In the genomic region with DNA sequence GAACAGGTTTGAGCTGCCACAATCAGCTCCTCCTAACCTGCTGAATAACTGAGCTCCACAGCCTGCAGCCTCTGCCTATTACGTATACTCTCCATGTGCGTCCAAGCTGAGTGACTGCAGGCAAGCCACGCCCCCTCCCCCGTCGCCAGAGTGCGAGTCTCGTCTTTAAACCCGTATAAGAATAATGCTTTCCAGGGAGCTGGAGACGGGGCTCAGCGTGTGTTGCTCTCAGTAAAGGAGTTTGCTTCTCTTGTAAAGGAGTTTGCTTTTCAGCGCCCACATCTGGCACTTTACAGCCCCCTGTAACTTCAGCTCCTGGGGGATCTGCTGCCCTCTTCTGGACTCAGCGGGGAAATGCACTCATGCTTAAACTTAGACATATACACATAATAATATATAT, we compare ENCODE assay signal across 9 mouse cellular contexts. TPM values are rescaled to one million over a fixed set of nuclear protein-coding genes. Genes with fewer than 3 reads are reported as not detected.
DNase-seq lines count a peak whose midpoint lies in the region; ATAC-seq and TF ChIP-seq lines count a peak whose summit lies in the region.
"Had no signal": no experiment of that assay in that cellular context is flagged by ENCODE, and none has a peak within 500 bp of the region (broad histone marks: within the 10 kb centered on the region; RNA-seq: fewer than 3 reads in every experiment).

No protein-coding gene starts in this region.

- TF ChIP-seq CTCF in heart, adult 2 months (IDR thresholded peaks at IDR 0.05) = peak; percentile 66
- TF ChIP-seq CTCF in MEL (IDR thresholded peaks at IDR 0.05 in 2 of 3, conservative IDR thresholded peaks at IDR 0.05 in 1 of 3; ENCODE audit: control insufficient read depth in 1 of 3, insufficient read depth in 1 of 3, low read depth in 2 of 3, low read length in 3 of 3, poor library complexity in 1 of 3, severe bottlenecking in 1 of 3) = peak; percentile 51 to 71 (median 57)

- peak; percentile 30 for TF ChIP-seq RAD21 in MEL (IDR thresholded peaks at IDR 0.05; ENCODE audit: low read depth, low read length)

- ATAC-seq in limb, embryonic 15.5 days (ENCODE audit: insufficient number of reproducible peaks, low FRiP score, low TSS enrichment, low read depth) = no peak

- 0 out of 2 replicates have a peak overlapping the region, but pooled peaks have one; percentile 26 for H3K4me2 ChIP-seq in limb, embryonic 15.5 days

- no peak for DNase-seq in heart, adult 2 months
- no peak for DNase-seq in heart, postnatal 10 days
- DNase-seq in MEL (ENCODE audit: low read depth, low spot score) = peak; percentile 71
- DNase-seq in forelimb bud, embryonic 11.5 days (ENCODE audit: low read depth, low spot score) = peak; percentile 71
- peak; percentile 29 for DNase-seq in retina, postnatal 7 days (ENCODE audit: low read depth, low spot score)
- DNase-seq in ovary, postnatal 14 days (ENCODE audit: low spot score) = no peak
- DNase-seq in layer of hippocampus, adult 11-12 months (ENCODE audit: low spot score) = no peak

- no peak for TF ChIP-seq POLR2A in heart, adult 2 months (IDR thresholded peaks at IDR 0.05; ENCODE audit: insufficient read depth, low read depth, low read length)
- TF ChIP-seq POLR2A in MEL (IDR thresholded peaks at IDR 0.05; ENCODE audit: control insufficient read depth in 1 of 2, insufficient read depth in 1 of 2, low read depth in 1 of 2, low read length in 2 of 2, poor library complexity in 1 of 2) = no peak

- peaks cover 2% of the 10 kb centered on the region; the same call in 1 of the 2 replicates for H3K4me1 ChIP-seq in heart, adult 2 months (ENCODE audit: control insufficient read depth, insufficient read depth, low read length)
- no peaks in the 10 kb centered on the region for H3K4me1 ChIP-seq in MEL (ENCODE audit: control insufficient read depth in 1 of 2, insufficient read depth in 2 of 2, low read length in 2 of 2)
- peaks cover 15% of the 10 kb centered on the region for H3K4me1 ChIP-seq in limb, embryonic 15.5 days

- H3K27ac ChIP-seq in heart, adult 2 months = no peak overlapping the region
- H3K27ac ChIP-seq in MEL (ENCODE audit: control insufficient read depth, low read depth, low read length) = no peak overlapping the region
- H3K27ac ChIP-seq in limb, embryonic 15.5 days = peak overlapping the region; percentile 17; the same call in 1 of the 2 replicates

- H3K79me2 ChIP-seq in heart, adult 2 months (replicated peaks; ENCODE audit: control insufficient read depth, insufficient read depth, low read length) = no peaks in the 10 kb centered on the region; the same call in 1 of the 2 replicates
- no peaks in the 10 kb centered on the region for H3K79me2 ChIP-seq in MEL (ENCODE audit: control insufficient read depth, insufficient read depth, low read length, poor library complexity)

- H3K27me3 ChIP-seq in heart, adult 2 months (ENCODE audit: control insufficient read depth, insufficient read depth, low read length) = no peaks in the 10 kb centered on the region
- H3K27me3 ChIP-seq in MEL (ENCODE audit: control insufficient read depth in 1 of 2, insufficient read depth in 2 of 2, low read length in 2 of 2) = no peaks in the 10 kb centered on the region
- no peaks in the 10 kb centered on the region for H3K27me3 ChIP-seq in limb, embryonic 15.5 days

- no peaks in the 10 kb centered on the region for H3K36me3 ChIP-seq in heart, adult 2 months (ENCODE audit: control insufficient read depth, insufficient read depth, low read length)
- H3K36me3 ChIP-seq in MEL (ENCODE audit: control insufficient read depth in 1 of 2, insufficient read depth in 2 of 2, low read length in 2 of 2) = no peaks in the 10 kb centered on the region
- H3K36me3 ChIP-seq in limb, embryonic 15.5 days = no peaks in the 10 kb centered on the region
- H3K36me3 ChIP-seq: G1E had no signal

- no peak overlapping the region for H3K9ac ChIP-seq in heart, adult 2 months (ENCODE audit: low read depth, low read length)
- H3K9ac ChIP-seq in MEL (ENCODE audit: control insufficient read depth, low read depth, low read length, poor library complexity, severe bottlenecking) = peak overlapping the region; percentile 9; the same call in 1 of the 2 replicates
- H3K9ac ChIP-seq in limb, embryonic 15.5 days = no peak overlapping the region

- TF ChIP-seq EP300 in heart, adult 2 months (IDR thresholded peaks at IDR 0.05; ENCODE audit: insufficient read depth, low read depth, low read length) = no peak
- TF ChIP-seq EP300 in MEL (IDR thresholded peaks at IDR 0.05; ENCODE audit: low read depth in 1 of 2, low read length in 2 of 2) = no peak

- WGBS in heart, adult 2 months = 11% methylated on average over 12 of the region's 12 CpGs
- WGBS in limb, embryonic 15.5 days = 2% methylated on average over 12 of the region's 12 CpGs

- no peak overlapping the region for H3K4me3 ChIP-seq in heart, adult 2 months
- H3K4me3 ChIP-seq in MEL (ENCODE audit: control insufficient read depth in 1 of 2, insufficient read depth in 1 of 2, low read depth in 2 of 2, low read length in 2 of 2) = peak overlapping the region; percentile 43 to 54; a peak in 3 of 4 replicates
- peak overlapping the region; percentile 27 for H3K4me3 ChIP-seq in limb, embryonic 15.5 days

- no peaks in the 10 kb centered on the region for H3K9me3 ChIP-seq in MEL (replicated peaks; ENCODE audit: insufficient read depth, low read length)
- H3K9me3 ChIP-seq in limb, embryonic 15.5 days = no peaks in the 10 kb centered on the region
- H3K9me3 ChIP-seq: G1E had no signal

- intact Hi-C loops in heart, adult 2 months (cut with DNase I) = loop anchor here (2.0 kb wide), 1 partner anchor 19 kb away; no protein-coding TSS in a partner anchor
- intact Hi-C loops in heart, postnatal 10 days (cut with DNase I) = no loop called here

TF ChIP-seq in MEL, 35 proteins besides CTCF, POLR2A, EP300 and RAD21:
- no peak for TF ChIP-seq TBP (IDR thresholded peaks at IDR 0.05; ENCODE audit: low read depth, low read length)
- 0 out of 2 replicates have a peak, but pooled peaks have one; percentile 27 for TF ChIP-seq ZC3H11A (IDR thresholded peaks at IDR 0.05; ENCODE audit: low read depth, low read length)
- no peak for TF ChIP-seq USF2 (IDR thresholded peaks at IDR 0.05; ENCODE audit: borderline replicate concordance in 1 of 2, insufficient read depth in 1 of 2, low read depth in 1 of 2, low read length in 2 of 2)
- no peak for TF ChIP-seq MAZ (IDR thresholded peaks at IDR 0.05; ENCODE audit: low read depth, low read length)
- peak; percentile 52 for TF ChIP-seq SMC3 (IDR thresholded peaks at IDR 0.05; ENCODE audit: low read depth, low read length)
- TF ChIP-seq TCF12 (IDR thresholded peaks at IDR 0.05; ENCODE audit: low read depth, low read length) = 0 out of 2 replicates have a peak, but pooled peaks have one; percentile 17
- TF ChIP-seq KAT2A (conservative IDR thresholded peaks at IDR 0.05; ENCODE audit: low read depth, low read length) = no peak
- TF ChIP-seq ZNF384 (IDR thresholded peaks at IDR 0.05; ENCODE audit: low read depth, low read length) = peak; percentile 68
- no peak for TF ChIP-seq POLR2AphosphoS2 (IDR thresholded peaks at IDR 0.05; ENCODE audit: low read length)
- TF ChIP-seq ZMIZ1 (IDR thresholded peaks at IDR 0.05; ENCODE audit: low read depth, low read length) = no peak
- no peak for TF ChIP-seq MYC (IDR thresholded peaks at IDR 0.05; ENCODE audit: low read depth, low read length)

RNA-seq across cellular contexts. Expression of a gene that starts 7.2 kb away (rescaled TPM):
- total RNA-seq in heart, adult 2 months (2021) = 100 to 1,000 TPM; 205 to 251 TPM
- polyA plus RNA-seq in heart, adult 2 months (2012; rRNA removed) = 105 and 141 TPM in 2 replicates
- total RNA-seq in heart, postnatal 10 days (2021) = 100 to 1,000 TPM; 156 to 159 TPM
- total RNA-seq in MEL (2012; rRNA removed) = 1.9 and 2.0 TPM in 2 replicates
- polyA plus RNA-seq in MEL (2012; ENCODE audit: insufficient read depth in 1 of 2, insufficient read length in 2 of 2, low read depth in 1 of 2, low replicate concordance in 2 of 2, missing spikeins in 1 of 2) = 1 to 10 TPM in 1 of 2 experiments, not detected in 1; 5.3 TPM
- 1.7 and 2.5 TPM in 2 replicates for polyA plus RNA-seq in limb, embryonic 15.5 days (2015; fragmentation: Nextera tagmentation; extraction: Ambion mirVana)

RNA-seq across cellular contexts. Expression of a gene that starts 23.3 kb away (rescaled TPM):
- 10 to 100 TPM; 27.1 to 32.1 TPM for total RNA-seq in heart, adult 2 months (2021)
- 24.4 and 28.3 TPM in 2 replicates for polyA plus RNA-seq in heart, adult 2 months (2012; rRNA removed)
- total RNA-seq in heart, postnatal 10 days (2021) = 10 to 100 TPM; 22.7 to 24.1 TPM
- 19.6 and 22.1 TPM in 2 replicates for total RNA-seq in MEL (2012; rRNA removed)
- 10 to 100 TPM in 1 of 2 experiments, not detected in 1; 62.2 TPM for polyA plus RNA-seq in MEL (2012; ENCODE audit: insufficient read depth in 1 of 2, insufficient read length in 2 of 2, low read depth in 1 of 2, low replicate concordance in 2 of 2, missing spikeins in 1 of 2)
- polyA plus RNA-seq in limb, embryonic 15.5 days (2015; fragmentation: Nextera tagmentation; extraction: Ambion mirVana) = 35.3 and 38.3 TPM in 2 replicates

RNA-seq across cellular contexts. Expression of a gene that starts 25.5 kb away (rescaled TPM):
- 1 to 10 TPM; 1.6 to 2.0 TPM for total RNA-seq in heart, adult 2 months (2021)
- polyA plus RNA-seq in heart, adult 2 months (2012; rRNA removed) = 3.0 and 3.1 TPM in 2 replicates
- 1 to 10 TPM; 2.6 to 3.0 TPM for total RNA-seq in heart, postnatal 10 days (2021)
- total RNA-seq in MEL (2012; rRNA removed) = 15.2 and 15.7 TPM in 2 replicates
- polyA plus RNA-seq in MEL (2012; ENCODE audit: insufficient read depth in 1 of 2, insufficient read length in 2 of 2, low read depth in 1 of 2, low replicate concordance in 2 of 2, missing spikeins in 1 of 2) = 10 to 100 TPM in 1 of 2 experiments, not detected in 1; 22.6 TPM
- polyA plus RNA-seq in limb, embryonic 15.5 days (2015; fragmentation: Nextera tagmentation; extraction: Ambion mirVana) = 10.0 and 10.4 TPM in 2 replicates

Comparison
In these comparisons a context has a peak if more than half of its experiments do, and no peak if none do; other contexts are left out.
1. DNase-seq: peak in MEL (single experiment), forelimb bud, embryonic 11.5 days (single experiment) and retina, postnatal 7 days (single experiment); none in heart, adult 2 months (0 of 2), heart, postnatal 10 days (0 of 2), ovary, postnatal 14 days (single experiment) and layer of hippocampus, adult 11-12 months (single experiment).
2. RNA of a gene that starts 7.2 kb away (total RNA-seq): 205 to 251 TPM in heart, adult 2 months and 156 to 159 TPM in heart, postnatal 10 days; 1.9 to 2.0 TPM in MEL; every median in the first group is over 10 times any median in the second.